Mouse (Mus musculus) bone marrow macrophage, adult 2 months (primary cell): Measurements from ENCODE around the gene Il20ra.
"Not testable (repeated sequence)": the region's sequence is repeated elsewhere in the genome, so short reads cannot be mapped to it uniquely, and the experiment has no call there.

ENCODE experiments used
- CTCF ChIP-seq: IDR thresholded peaks from 2 replicates; pipeline ENCODE4 v1.5.1; 2012; ENCODE audit warnings: low read depth, mild to moderate bottlenecking, low read length, moderate library complexity
- POLR2A ChIP-seq: IDR thresholded peaks from 2 replicates; pipeline ENCODE4 v1.6.1; 2012; ENCODE audit warnings: mild to moderate bottlenecking, low read depth, low read length, borderline replicate concordance

GRCm38 (mm10) chr10:19738442-19738841 lies 26.1 kb downstream of the Il20ra start:
- not testable (repeated sequence) for TF ChIP-seq POLR2A, CTCF
